Mouse (Mus musculus) heart, postnatal 25 days (tissue): ENCODE results near the gene Gsx1. TPM values are rescaled to one million over a fixed set of nuclear protein-coding genes. Genes with fewer than 3 reads are reported as not detected.

Experiments
- DNase-seq: peaks from one replicate; pipeline ENCODE4 v3.0.0; 2022; ENCODE audit warnings: low spot score
- intact Hi-C: fragments of 180-260 bp; cut with DNase I; formaldehyde crosslinking; loops from one replicate; pipeline ENCODE4 v1.15.1; 2025
- total RNA-seq, 2 experiments: library from RNA; stranded (reverse); gene quantifications; 2 replicates each; pipeline ENCODE4 v1.2.3; 2021

Gsx1 gene
- total RNA-seq = not detected

GRCm38 (mm10) chr5:147188571-147188975 lies at the start of gene Gsx1:
Gsx1 (plus strand) TSS chr5:147188696.
- intact Hi-C loops = no loop called here

GRCm38 (mm10) chr5:147147340-147147739 lies 41.2 kb upstream of the Gsx1 start:
- intact Hi-C loops = no loop called here
- DNase-seq = no peak

More at GRCm38 (mm10) chr5:147188571-147188975, at the start of gene Gsx1:
- no peak for DNase-seq

- intact Hi-C loops = no loop called here
- no peak for DNase-seq
Measured at GRCm38 (mm10) chr5:147154806-147155371, 33.6 kb upstream of the Gsx1 start.

GRCm38 (mm10) chr5:147155449-147156133 lies 32.9 kb upstream of the Gsx1 start:
- no peak for DNase-seq
- intact Hi-C loops = no loop called here

GRCm38 (mm10) chr5:147156376-147156775 lies 32.1 kb upstream of the Gsx1 start:
- intact Hi-C loops = no loop called here
- no peak for DNase-seq

GRCm38 (mm10) chr5:147157441-147157840 lies 31.1 kb upstream of the Gsx1 start:
- intact Hi-C loops = no loop called here
- DNase-seq = no peak

GRCm38 (mm10) chr5:147159320-147159719 lies 29.2 kb upstream of the Gsx1 start:
- intact Hi-C loops = no loop called here
- no peak for DNase-seq

GRCm38 (mm10) chr5:147159792-147160191 lies 28.7 kb upstream of the Gsx1 start:
- DNase-seq = no peak
- intact Hi-C loops = no loop called here

GRCm38 (mm10) chr5:147165060-147165459 lies 23.4 kb upstream of the Gsx1 start:
- intact Hi-C loops = no loop called here
- no peak for DNase-seq

GRCm38 (mm10) chr5:147170088-147170487 lies 18.4 kb upstream of the Gsx1 start:
- DNase-seq = no peak
- intact Hi-C loops = no loop called here

GRCm38 (mm10) chr5:147174046-147174445 lies 14.4 kb upstream of the Gsx1 start:
- no peak for DNase-seq
- intact Hi-C loops = no loop called here

- DNase-seq = no peak
- intact Hi-C loops = no loop called here
Measured at GRCm38 (mm10) chr5:147185174-147185915, 3.2 kb upstream of the Gsx1 start.

- intact Hi-C loops = no loop called here
- no peak for DNase-seq
Measured at GRCm38 (mm10) chr5:147186001-147186431, 2.5 kb upstream of the Gsx1 start.

GRCm38 (mm10) chr5:147186781-147187551 lies 1.5 kb upstream of the Gsx1 start:
- DNase-seq = no peak
- intact Hi-C loops = no loop called here

- intact Hi-C loops = no loop called here
- DNase-seq = no peak
Measured at GRCm38 (mm10) chr5:147187552-147188170, 835 bp upstream of the Gsx1 start.

- no peak for DNase-seq
- intact Hi-C loops = no loop called here
Measured at GRCm38 (mm10) chr5:147189156-147189555, 660 bp downstream of the Gsx1 start.

- intact Hi-C loops = no loop called here
- no peak for DNase-seq
Measured at GRCm38 (mm10) chr5:147189836-147190602, 1.5 kb downstream of the Gsx1 start.

GRCm38 (mm10) chr5:147190885-147191284 lies 2.4 kb downstream of the Gsx1 start:
- DNase-seq = no peak
- intact Hi-C loops = no loop called here
